Mouse (Mus musculus) G1E (cell line): ENCODE results near the gene Ralbp1.

Experiments used
- CTCF ChIP-seq: IDR thresholded peaks from 2 replicates; pipeline ENCODE4 v1.5.1; 2012; ENCODE audit warnings: low read depth, low read length, inconsistent platforms, mixed read lengths
- GATA1 ChIP-seq: IDR thresholded peaks from 2 replicates; pipeline ENCODE4 v1.6.1; 2012; ENCODE audit warnings: borderline replicate concordance, low read length, inconsistent platforms, mixed read lengths
- GATA2 ChIP-seq: IDR thresholded peaks from 2 replicates; pipeline ENCODE4 v1.6.1; 2012; ENCODE audit warnings: low read depth, low read length, inconsistent platforms, borderline replicate concordance
- POLR2AphosphoS5 ChIP-seq: IDR thresholded peaks from 2 replicates; pipeline ENCODE4 v1.6.1; 2012; ENCODE audit warnings: low read depth, low read length, inconsistent platforms; ENCODE audit not compliant: insufficient replicate concordance
- TAL1 ChIP-seq: conservative IDR thresholded peaks from 2 replicates; pipeline ENCODE4 v1.6.1; 2012; ENCODE audit warnings: low read depth, low read length, inconsistent platforms, mixed read lengths

- TF ChIP-seq CTCF = no peak
- no peak for TF ChIP-seq TAL1
- no peak for TF ChIP-seq POLR2AphosphoS5
- no peak for TF ChIP-seq GATA2
- no peak for TF ChIP-seq GATA1
Measured at GRCm38 (mm10) chr17:65877026-65877425, 8.6 kb downstream of the Ralbp1 start.
